Comparison of ENCODE assay signal across 8 mouse cellular contexts in genomic region chr3:102011318-102012075, GRCm38 (mm10). TPM values are rescaled to one million over a fixed set of nuclear protein-coding genes. Genes with fewer than 3 reads are reported as not detected.
DNase-seq lines count a peak whose midpoint lies in the region; ATAC-seq and TF ChIP-seq lines count a peak whose summit lies in the region.

No protein-coding gene starts in this region.

- no peak for TF ChIP-seq CTCF in ES-Bruce4 (IDR thresholded peaks at IDR 0.05; ENCODE audit: low read depth, low read length)

- no peak overlapping the region for H3K27ac ChIP-seq in ES-Bruce4 (ENCODE audit: insufficient read depth, low read length)
- peak overlapping the region; percentile 100 for H3K27ac ChIP-seq in hindbrain, embryonic 13.5 days
- H3K27ac ChIP-seq in midbrain, embryonic 14.5 days (replicated peaks; ENCODE audit: low read depth, low read length): peak overlapping the region; percentile 99

- no peaks in the 10 kb centered on the region for H3K36me3 ChIP-seq in ES-Bruce4 (ENCODE audit: control insufficient read depth, insufficient read depth, low read length, poor library complexity, severe bottlenecking)
- H3K36me3 ChIP-seq in hindbrain, embryonic 13.5 days: no peaks in the 10 kb centered on the region
- no peaks in the 10 kb centered on the region for H3K36me3 ChIP-seq in midbrain, embryonic 14.5 days (ENCODE audit: control insufficient read depth, insufficient read depth, low read length)

- peak; percentile 64 for ATAC-seq in hindbrain, embryonic 13.5 days (ENCODE audit: low FRiP score)
- peak; percentile 69 for ATAC-seq in midbrain, embryonic 14.5 days (ENCODE audit: low FRiP score, low TSS enrichment)

- H3K9ac ChIP-seq in ES-Bruce4 (ENCODE audit: low read depth, poor library complexity, severe bottlenecking): peak overlapping the region; percentile 51
- peak overlapping the region; percentile 98 for H3K9ac ChIP-seq in hindbrain, embryonic 13.5 days
- peak overlapping the region; percentile 85 for H3K9ac ChIP-seq in midbrain, embryonic 14.5 days (replicated peaks; ENCODE audit: low read length)

- TF ChIP-seq POLR2A in ES-Bruce4 (IDR thresholded peaks at IDR 0.05; ENCODE audit: insufficient read depth, low read length): no peak

- H3K4me1 ChIP-seq in ES-Bruce4 (ENCODE audit: control insufficient read depth, insufficient read depth, low read length): no peaks in the 10 kb centered on the region
- peaks cover 35% of the 10 kb centered on the region for H3K4me1 ChIP-seq in hindbrain, embryonic 13.5 days (replicated peaks)
- 0 out of 2 replicates have a peak, but pooled peaks cover 5% of the 10 kb centered on the region for H3K4me1 ChIP-seq in midbrain, embryonic 14.5 days (ENCODE audit: control insufficient read depth, insufficient read depth, low read length)

- H3K4me2 ChIP-seq in hindbrain, embryonic 13.5 days: peak overlapping the region; percentile 77
- H3K4me2 ChIP-seq in midbrain, embryonic 14.5 days (ENCODE audit: low read length): peak overlapping the region; percentile 75

- WGBS in hindbrain, embryonic 13.5 days: under 1% methylated on average over 48 of the region's 48 CpGs
- WGBS in midbrain, embryonic 14.5 days: under 1% methylated on average over 48 of the region's 48 CpGs

- intact Hi-C loops in gastrocnemius, postnatal 14 days (cut with DNase I; ENCODE audit: low total_unique reads): no loop called here

- peaks cover 7% of the 10 kb centered on the region for H3K27me3 ChIP-seq in ES-Bruce4 (ENCODE audit: control insufficient read depth, insufficient read depth, low read length, poor library complexity, severe bottlenecking)
- H3K27me3 ChIP-seq in hindbrain, embryonic 13.5 days: peaks cover 21% of the 10 kb centered on the region
- peaks cover 15% of the 10 kb centered on the region; the same call in 1 of the 2 replicates for H3K27me3 ChIP-seq in midbrain, embryonic 14.5 days (ENCODE audit: control insufficient read depth, insufficient read depth, low read length)

- H3K9me3 ChIP-seq in ES-Bruce4 (replicated peaks; ENCODE audit: control insufficient read depth, insufficient read depth, low read length, poor library complexity, severe bottlenecking): no peaks in the 10 kb centered on the region
- H3K9me3 ChIP-seq in hindbrain, embryonic 13.5 days: no peaks in the 10 kb centered on the region
- H3K9me3 ChIP-seq in midbrain, embryonic 14.5 days (ENCODE audit: control insufficient read depth, low read length): no peaks in the 10 kb centered on the region

- DNase-seq in gastrocnemius, postnatal 14 days: peak; percentile 7
- no peak for DNase-seq in gastrocnemius, postnatal 25 days
- peak; percentile 65 for DNase-seq in embryo, embryonic 10.5 days (ENCODE audit: low spot score)
- peak; percentile 67 for DNase-seq in midbrain, embryonic 14.5 days
- no peak for DNase-seq in urinary bladder, postnatal 14 days (ENCODE audit: low spot score)
- no peak for DNase-seq in gastrocnemius, adult 18-20 months (ENCODE audit: low spot score)

- peak overlapping the region; percentile 37 for H3K4me3 ChIP-seq in ES-Bruce4 (ENCODE audit: low read depth, low read length)
- H3K4me3 ChIP-seq in hindbrain, embryonic 13.5 days: peak overlapping the region; percentile 70
- peak overlapping the region; percentile 57 for H3K4me3 ChIP-seq in midbrain, embryonic 14.5 days (replicated peaks; ENCODE audit: low read depth, low read length)

- no peak for TF ChIP-seq EP300 in ES-Bruce4 (IDR thresholded peaks at IDR 0.05; ENCODE audit: insufficient read depth, low read depth, low read length)

RNA-seq across cellular contexts. Expression of gene Nhlh2, which starts 1.6 kb away (rescaled TPM):
- not detected for total RNA-seq in gastrocnemius, postnatal 14 days (2021)
- not detected for total RNA-seq in gastrocnemius, postnatal 25 days (2021)
- not detected in 2 replicates for polyA plus RNA-seq in ES-Bruce4 (2011; ENCODE audit: insufficient read depth, insufficient read length, low read depth, missing spikeins)
- 80.8 and 99.8 TPM in 2 replicates for polyA plus RNA-seq in hindbrain, embryonic 13.5 days (2015; fragmentation: Nextera tagmentation; extraction: Ambion mirVana)
- 45.0 and 46.2 TPM in 2 replicates for polyA plus RNA-seq in midbrain, embryonic 14.5 days (2014; fragmentation: Nextera tagmentation; extraction: Ambion mirVana)
- not detected for total RNA-seq in gastrocnemius, adult 18-20 months (2021)

Comparison
In these comparisons a context has a peak if more than half of its experiments do, and no peak if none do; other contexts are left out.
1. DNase-seq: peak in gastrocnemius, postnatal 14 days (single experiment), embryo, embryonic 10.5 days (single experiment) and midbrain, embryonic 14.5 days (single experiment); none in gastrocnemius, postnatal 25 days (single experiment), urinary bladder, postnatal 14 days (single experiment) and gastrocnemius, adult 18-20 months (single experiment).
2. Peak in every context shown above with its lines, with median percentiles within 50 percentile points of each other: H3K4me3 ChIP-seq and H3K9ac ChIP-seq.